In genomic region chr1:71342261-71342594, GRCm38 (mm10) we compare ENCODE assay signal across 12 mouse cellular contexts.
"Had no signal": no experiment of that assay in that cellular context is flagged by ENCODE, and none has a peak within 500 bp of the region (broad histone marks: within the 10 kb centered on the region; RNA-seq: fewer than 3 reads in every experiment).

No protein-coding gene starts in this region.

- H3K4me3 ChIP-seq: left cerebral cortex, adult 2 months; limb, embryonic 15.5 days; midbrain, embryonic 12.5 days; neural tube, embryonic 15.5 days; stomach, embryonic 15.5 days had no signal

- H3K27ac ChIP-seq: left cerebral cortex, adult 2 months; limb, embryonic 15.5 days; liver, embryonic 14.5 days; midbrain, embryonic 12.5 days; neural tube, embryonic 15.5 days; stomach, embryonic 15.5 days had no signal

- DNase-seq: kidney, adult 11 months; kidney, postnatal 10 days; lung, adult 18-20 months; right cerebral cortex, postnatal 14 days; thymus, postnatal 36 days had no signal

- H3K9ac ChIP-seq: limb, embryonic 15.5 days; liver, embryonic 14.5 days; midbrain, embryonic 12.5 days; neural tube, embryonic 15.5 days; stomach, embryonic 15.5 days had no signal

- H3K9me3 ChIP-seq: limb, embryonic 15.5 days; midbrain, embryonic 12.5 days; neural tube, embryonic 15.5 days; stomach, embryonic 15.5 days had no signal

- ATAC-seq: midbrain, embryonic 16.5 days had no signal

- H3K4me2 ChIP-seq: limb, embryonic 15.5 days; midbrain, embryonic 12.5 days; neural tube, embryonic 15.5 days; stomach, embryonic 15.5 days had no signal

- H3K4me1 ChIP-seq: limb, embryonic 15.5 days; stomach, embryonic 15.5 days had no signal

- H3K27me3 ChIP-seq: limb, embryonic 15.5 days; midbrain, embryonic 12.5 days; neural tube, embryonic 15.5 days; stomach, embryonic 15.5 days had no signal

- H3K36me3 ChIP-seq: limb, embryonic 15.5 days; midbrain, embryonic 12.5 days; neural tube, embryonic 15.5 days; stomach, embryonic 15.5 days had no signal
